Mouse (Mus musculus) intestine, embryonic 16.5 days (tissue): ENCODE measurements at regions not wholly inside any gene's neighbourhood (a gene's known extent, or its start where the extent isn't known, plus 50 kb on each side); places are given as distances from the start of the nearest gene placed in this dataset.

ENCODE experiments used
- ATAC-seq: fragments of 200-750 bp; cut with Nextera tagmentation; 2 replicates; pipeline ENCODE4 v1.8.0; 2017; ENCODE audit warnings: moderate TSS enrichment, moderate library complexity
- H3K27ac ChIP-seq: fragments of 300-500 bp; sonication (generic); 2 replicates; pipeline ENCODE4 v1.5.1; 2014; ENCODE audit warnings: mild to moderate bottlenecking, low read length
- H3K27me3 ChIP-seq: fragments of 300-500 bp; sonication (generic); replicated peaks from 2 replicates; pipeline ENCODE4 v1.6.1; 2014; ENCODE audit warnings: low read length, control low read depth, mixed read lengths; ENCODE audit not compliant: control insufficient read depth, insufficient read depth
- H3K36me3 ChIP-seq: fragments of 300-500 bp; sonication (generic); 2 replicates; pipeline ENCODE4 v1.6.1; 2014; ENCODE audit warnings: low read length, control low read depth; ENCODE audit not compliant: control insufficient read depth, insufficient read depth
- H3K4me1 ChIP-seq: fragments of 300-500 bp; sonication (generic); 2 replicates; pipeline ENCODE4 v1.6.1; 2014; ENCODE audit warnings: low read length, control low read depth, mixed read lengths; ENCODE audit not compliant: control insufficient read depth, insufficient read depth
- H3K4me2 ChIP-seq: fragments of 300-500 bp; sonication (generic); 2 replicates; pipeline ENCODE4 v1.6.1; 2014; ENCODE audit warnings: low read depth, low read length, control low read depth
- H3K4me3 ChIP-seq: fragments of 300-500 bp; sonication (generic); 2 replicates; pipeline ENCODE4 v1.5.1; 2014; ENCODE audit warnings: mild to moderate bottlenecking, low read length
- H3K9ac ChIP-seq: fragments of 300-500 bp; sonication (generic); 2 replicates; pipeline ENCODE4 v1.6.1; 2014; ENCODE audit warnings: low read depth, low read length
- H3K9me3 ChIP-seq: fragments of 300-500 bp; sonication (generic); 2 replicates; pipeline ENCODE4 v1.6.1; 2016; ENCODE audit warnings: low read length, control low read depth; ENCODE audit not compliant: control insufficient read depth
- WGBS: fragments of 180-500 bp; shearing (Covaris S2); extraction: QIAGEN DNeasy Blood & Tissue Kit; methylation state at CpG from one replicate; pipeline ENCODE4 v1.1.7; 2014; 5-methylcytosine and 5-hydroxymethylcytosine counted together

DNA sequence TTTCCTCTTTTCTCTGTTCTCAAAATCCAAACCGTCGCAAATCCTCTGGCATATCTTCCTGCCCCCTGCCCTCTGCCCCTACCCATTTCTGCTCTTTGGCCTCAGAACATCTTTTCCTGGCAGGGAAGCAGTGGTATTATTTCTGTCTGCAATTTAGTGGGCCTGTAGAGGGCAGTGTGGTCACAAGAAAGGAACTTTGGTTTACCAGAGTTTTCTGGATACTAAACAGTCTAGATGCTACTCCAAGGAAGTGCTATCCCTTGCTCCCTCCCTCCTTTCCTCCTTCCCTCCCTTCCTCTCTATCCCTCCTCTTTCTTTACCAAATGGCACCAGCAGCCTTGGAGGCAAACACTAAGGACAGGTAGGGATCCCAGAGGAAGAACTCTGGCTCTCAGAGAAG lies 134.9 kb downstream of the Edem1 start:
- no peaks in the 10 kb centered on the region for H3K9me3 ChIP-seq
- no peaks in the 10 kb centered on the region for H3K4me1 ChIP-seq
- H3K27me3 ChIP-seq = no peaks in the 10 kb centered on the region
- no peak overlapping the region for H3K27ac ChIP-seq
- H3K4me2 ChIP-seq = no peak overlapping the region
- H3K4me3 ChIP-seq = no peak overlapping the region
- H3K36me3 ChIP-seq = no peaks in the 10 kb centered on the region
- H3K9ac ChIP-seq = no peak overlapping the region
- WGBS = 2% methylated on average over 2 of the region's 2 CpGs
- ATAC-seq = no peak

- Histone ChIP-seq H3K36me3 (no peaks in the 10 kb centered on the region), H3K27me3 (no peaks in the 10 kb centered on the region), H3K4me1 (no peaks in the 10 kb centered on the region), H3K9ac (no peak overlapping the region), H3K4me2 (no peak overlapping the region), H3K9me3 (no peaks in the 10 kb centered on the region), H3K27ac (no peak overlapping the region), H3K4me3 (no peak overlapping the region)
- peak; percentile 44 for ATAC-seq
- 56% methylated on average over 4 of the region's 4 CpGs for WGBS
Measured at GRCm38 (mm10) chr6:108969477-108970176, 141.2 kb downstream of the Edem1 start.

- Histone ChIP-seq H3K27ac (no peak overlapping the region), H3K4me2 (no peak overlapping the region), H3K27me3 (no peaks in the 10 kb centered on the region), H3K4me1 (no peaks in the 10 kb centered on the region), H3K9me3 (no peaks in the 10 kb centered on the region), H3K9ac (no peak overlapping the region), H3K4me3 (no peak overlapping the region), H3K36me3 (no peaks in the 10 kb centered on the region)
- WGBS = 74% methylated on average over 4 of the region's 4 CpGs
- no peak for ATAC-seq
Measured at GRCm38 (mm10) chr6:108971415-108972089, 143.1 kb downstream of the Edem1 start.

DNA sequence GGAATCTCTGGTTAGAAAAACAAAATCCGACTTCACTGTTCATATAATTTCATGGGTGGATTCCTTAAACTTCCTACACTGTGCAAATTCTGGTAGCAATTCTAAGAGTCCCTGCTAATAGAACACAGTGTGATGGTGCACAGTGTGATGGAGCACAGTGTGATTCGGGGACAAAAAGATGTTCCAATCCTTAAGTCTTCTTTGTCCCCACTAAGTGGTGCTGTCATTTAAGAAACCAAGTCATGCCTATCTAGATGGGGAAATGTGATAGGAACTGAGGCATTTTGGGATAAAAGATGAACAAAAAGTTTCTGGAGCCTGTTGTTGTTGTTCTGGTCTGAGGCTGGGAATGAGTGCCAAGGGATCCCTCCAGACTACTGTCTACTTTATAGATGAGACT lies 145.3 kb downstream of the Edem1 start:
- Histone ChIP-seq H3K4me2 (no peak overlapping the region), H3K4me1 (no peaks in the 10 kb centered on the region), H3K36me3 (no peaks in the 10 kb centered on the region), H3K9me3 (no peaks in the 10 kb centered on the region), H3K9ac (no peak overlapping the region), H3K4me3 (no peak overlapping the region), H3K27ac (no peak overlapping the region), H3K27me3 (no peaks in the 10 kb centered on the region)
- WGBS = 80% methylated on average over 2 of the region's 2 CpGs
- no peak for ATAC-seq

DNA sequence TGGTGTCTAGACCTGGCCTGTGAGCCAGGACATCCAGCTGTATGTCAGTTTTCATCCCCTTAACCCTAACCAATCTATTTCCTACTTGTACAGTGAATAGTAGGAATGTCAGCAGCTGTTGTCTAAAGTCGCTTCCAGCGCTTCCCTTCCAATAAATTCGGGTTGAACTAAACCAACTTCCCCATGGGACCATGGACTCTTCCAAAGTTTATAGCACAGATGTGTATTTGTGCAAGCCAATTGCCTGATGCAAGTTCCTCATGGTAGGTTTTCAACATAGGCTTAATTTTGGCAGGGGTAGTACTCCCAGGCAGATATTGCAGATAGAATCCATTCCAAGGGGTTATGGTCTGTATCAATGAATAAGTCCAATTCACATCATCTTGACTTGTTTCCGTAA lies 161.1 kb downstream of the Edem1 start:
- H3K27ac ChIP-seq = no peak overlapping the region
- no peak for ATAC-seq
- no peak overlapping the region for H3K4me3 ChIP-seq
- no peaks in the 10 kb centered on the region for H3K36me3 ChIP-seq
- H3K4me1 ChIP-seq = no peaks in the 10 kb centered on the region
- no peak overlapping the region for H3K9ac ChIP-seq
- H3K27me3 ChIP-seq = no peaks in the 10 kb centered on the region
- H3K9me3 ChIP-seq = no peaks in the 10 kb centered on the region
- WGBS = 84% methylated on average over 4 of the region's 4 CpGs
- no peak overlapping the region for H3K4me2 ChIP-seq

DNA sequence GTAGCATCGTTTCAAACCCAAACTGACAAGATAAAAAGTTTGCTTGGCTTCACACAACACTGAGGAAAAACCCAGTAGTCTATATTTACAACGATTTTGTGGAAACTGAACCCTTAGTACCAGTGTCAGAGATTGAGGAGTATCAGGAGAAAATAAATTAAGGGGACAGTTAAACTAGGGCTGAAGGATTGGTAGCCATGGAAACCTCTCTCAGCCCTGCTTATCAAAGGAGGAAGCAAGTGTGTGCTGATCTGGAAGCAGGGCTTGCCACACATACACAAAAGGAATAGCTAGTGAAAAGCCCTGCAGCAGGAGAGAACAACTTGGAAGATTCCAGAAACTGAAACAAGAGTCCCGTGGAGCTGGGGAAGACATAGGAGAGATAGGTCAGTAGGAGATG lies 165.3 kb downstream of the Edem1 start:
- no peak for ATAC-seq
- Histone ChIP-seq H3K9me3 (no peaks in the 10 kb centered on the region), H3K4me2 (no peak overlapping the region), H3K4me3 (no peak overlapping the region), H3K36me3 (no peaks in the 10 kb centered on the region), H3K9ac (no peak overlapping the region), H3K27ac (no peak overlapping the region), H3K4me1 (no peaks in the 10 kb centered on the region), H3K27me3 (no peaks in the 10 kb centered on the region)
- 61% methylated on average over 3 of the region's 3 CpGs for WGBS

GRCm38 (mm10) chr6:109004443-109004842 lies 176.0 kb downstream of the Edem1 start:
- H3K4me3 ChIP-seq = no peak overlapping the region
- WGBS = 62% methylated on average over 2 of the region's 2 CpGs
- no peak for ATAC-seq

DNA sequence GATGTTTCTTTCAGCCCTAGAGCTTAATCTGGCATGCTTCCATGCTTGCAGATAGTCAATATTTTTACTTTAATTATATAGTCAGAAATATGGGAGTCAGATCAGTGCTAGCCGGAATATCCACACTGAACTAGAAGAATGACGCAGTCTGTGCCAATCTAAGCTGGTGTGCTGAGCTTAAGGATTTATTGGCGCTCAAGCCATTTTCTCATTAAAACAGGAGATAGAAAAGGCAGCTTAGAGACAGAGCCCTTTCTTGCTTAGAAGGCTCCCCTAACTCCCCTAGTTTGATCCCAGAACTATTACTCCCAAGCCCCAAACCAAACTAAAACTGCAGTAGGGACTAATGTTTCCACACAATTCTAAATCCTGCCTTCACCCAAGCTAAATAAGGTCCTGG lies 180.9 kb downstream of the Edem1 start:
- 89% methylated on average over 3 of the region's 3 CpGs for WGBS
- H3K36me3 ChIP-seq = no peaks in the 10 kb centered on the region

More at GRCm38 (mm10) chr6:109004443-109004842, 176.0 kb downstream of the Edem1 start:
- Histone ChIP-seq H3K4me2 (no peak overlapping the region), H3K27me3 (no peaks in the 10 kb centered on the region), H3K27ac (no peak overlapping the region), H3K4me1 (no peaks in the 10 kb centered on the region), H3K36me3 (no peaks in the 10 kb centered on the region), H3K9me3 (no peaks in the 10 kb centered on the region), H3K9ac (no peak overlapping the region)

GRCm38 (mm10) chr6:109009793-109010192 lies 181.4 kb downstream of the Edem1 start:
- Histone ChIP-seq H3K9ac (no peak overlapping the region), H3K4me2 (no peak overlapping the region), H3K36me3 (no peaks in the 10 kb centered on the region), H3K27me3 (no peaks in the 10 kb centered on the region), H3K4me1 (no peaks in the 10 kb centered on the region), H3K4me3 (no peak overlapping the region), H3K27ac (no peak overlapping the region), H3K9me3 (no peaks in the 10 kb centered on the region)
- 67% methylated on average over 4 of the region's 4 CpGs for WGBS
- no peak for ATAC-seq

More for the DNA sequence above, 180.9 kb downstream of the Edem1 start:
- Histone ChIP-seq H3K27me3 (no peaks in the 10 kb centered on the region), H3K4me1 (no peaks in the 10 kb centered on the region), H3K9ac (no peak overlapping the region), H3K27ac (no peak overlapping the region), H3K4me2 (no peak overlapping the region), H3K4me3 (no peak overlapping the region), H3K9me3 (no peaks in the 10 kb centered on the region)
- ATAC-seq = no peak
